Mouse (Mus musculus): ENCODE data around the gene March7.

Gene March7

DNA sequence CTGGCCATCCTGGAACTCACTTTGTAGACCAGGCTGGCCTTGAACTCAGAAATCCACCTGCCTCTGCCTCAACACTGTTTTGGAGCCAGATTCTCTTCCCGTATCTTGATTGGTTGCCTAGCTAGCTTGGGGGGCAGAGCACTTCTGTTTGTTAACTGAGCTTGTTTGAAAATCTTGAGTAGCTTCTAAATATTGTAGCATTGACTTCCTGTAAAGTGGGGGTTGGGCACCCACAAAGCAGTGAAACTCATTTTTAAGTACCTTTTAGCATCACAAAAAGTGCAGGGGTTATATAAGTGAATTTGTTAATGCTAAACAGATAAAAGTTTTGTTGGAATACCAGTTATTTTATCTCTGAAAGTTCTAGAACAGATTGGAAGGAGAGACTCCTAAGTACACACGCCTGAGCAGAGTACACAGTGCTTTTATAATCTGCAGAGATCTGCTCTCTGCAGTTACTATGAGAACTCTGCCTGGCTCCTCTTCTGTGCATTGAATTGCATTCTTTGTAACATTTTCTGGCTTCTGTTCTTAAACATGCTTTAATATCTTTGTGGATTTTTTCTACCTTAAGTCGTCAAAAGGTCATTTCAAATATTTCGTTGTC lies 7.0 kb downstream of the March7 start:
- DNase-seq, result no peak

DNA sequence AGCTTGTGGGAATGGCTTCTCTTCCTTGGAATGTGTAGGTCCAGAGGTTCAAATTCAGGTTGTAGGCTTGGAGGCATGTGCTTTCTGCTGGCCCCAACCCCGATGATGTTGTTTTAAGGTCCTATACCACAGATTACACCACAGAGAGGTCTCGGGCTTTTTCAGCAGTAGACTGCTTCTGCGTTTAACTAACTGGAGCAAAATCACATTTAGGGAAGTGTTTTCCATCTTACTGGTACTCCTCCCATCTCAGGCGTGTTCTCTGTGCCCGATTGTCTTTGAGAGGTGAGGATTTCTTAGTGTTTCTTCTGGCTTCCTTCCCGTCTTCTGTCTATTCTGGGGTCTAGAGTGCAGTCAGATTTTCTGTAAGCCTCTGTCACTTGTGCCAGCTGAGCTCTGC lies 7.9 kb downstream of the March7 start:
- DNase-seq, result no peak

DNA sequence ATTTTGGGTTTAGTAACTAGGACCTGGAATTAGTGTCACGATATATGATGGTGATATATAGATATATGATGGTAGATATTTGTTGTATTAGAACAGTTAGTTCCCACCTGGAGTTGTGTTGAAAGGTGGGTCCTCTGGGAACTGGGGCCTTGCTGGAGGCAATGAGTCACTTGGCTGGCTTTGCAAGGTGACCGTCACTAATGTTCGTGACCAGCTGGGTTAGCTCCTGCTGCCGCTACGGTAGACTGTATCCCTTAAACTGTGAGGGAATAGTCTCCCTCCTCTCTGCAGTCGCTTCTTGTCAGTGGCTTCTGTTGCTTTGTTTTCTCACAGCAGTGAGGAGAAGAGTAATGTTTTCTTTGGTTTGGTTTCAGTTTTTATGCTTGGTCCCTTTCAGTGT lies 11.5 kb downstream of the March7 start:
- peak; percentile 25 to 33 for DNase-seq

DNA sequence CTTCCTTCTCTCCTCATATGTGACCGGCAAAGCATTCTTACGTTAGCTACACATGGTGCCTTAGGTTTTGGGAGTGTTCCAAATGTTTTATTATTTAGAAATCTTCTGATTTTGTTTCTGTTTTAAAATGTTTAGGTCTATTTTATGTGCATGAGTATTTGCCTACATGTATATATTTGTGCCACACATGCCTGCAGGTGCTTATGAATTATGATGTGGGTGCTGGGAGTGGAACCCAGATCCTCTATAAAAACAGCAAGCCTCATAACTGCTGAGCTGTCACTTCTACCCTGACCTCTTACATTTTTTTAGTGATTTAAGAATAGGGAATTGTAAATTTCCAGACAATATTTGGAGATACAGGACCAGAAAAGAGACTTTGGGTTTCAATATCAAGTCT lies 12.3 kb downstream of the March7 start:
- DNase-seq, result no peak

DNA sequence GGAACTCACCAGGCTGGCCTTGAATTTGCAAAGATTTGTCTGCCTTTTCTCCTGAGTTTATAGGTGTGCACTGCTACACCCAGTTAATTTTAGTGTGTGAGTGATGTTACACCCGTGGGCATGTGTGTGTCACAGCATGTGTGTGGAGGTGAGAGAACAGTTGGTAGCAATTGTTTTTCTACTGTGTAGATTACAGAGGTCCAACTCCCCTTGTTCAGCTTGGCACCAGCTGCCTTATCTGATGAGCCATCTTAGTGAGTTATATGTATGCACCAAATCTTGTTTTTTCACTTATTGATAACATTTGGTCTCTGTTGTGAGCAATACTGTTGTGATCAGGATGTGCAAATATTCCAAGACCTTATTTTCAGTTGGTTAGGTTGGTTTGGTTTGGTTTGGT lies 13.8 kb downstream of the March7 start:
- DNase-seq, result no peak

DNA sequence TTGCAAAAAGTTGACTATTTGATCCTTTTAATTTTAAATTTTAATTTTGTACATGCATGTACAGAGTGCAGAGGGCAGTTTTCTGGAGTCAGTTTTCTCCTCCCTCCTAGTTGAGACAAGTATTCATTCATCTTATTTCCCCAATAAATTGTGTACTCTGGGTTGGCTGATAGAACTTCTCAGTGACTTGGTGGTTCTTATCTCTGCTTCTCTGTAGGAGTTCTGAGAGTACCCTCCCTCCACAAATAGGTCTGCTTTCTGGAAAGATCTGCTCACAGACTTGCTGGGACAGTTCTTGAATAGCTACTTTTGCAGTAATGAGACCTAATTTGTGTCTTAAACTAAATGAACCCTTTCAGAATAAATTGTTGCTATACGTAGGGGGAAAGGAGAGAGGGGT lies 18.8 kb downstream of the March7 start:
- no peak for DNase-seq

DNA sequence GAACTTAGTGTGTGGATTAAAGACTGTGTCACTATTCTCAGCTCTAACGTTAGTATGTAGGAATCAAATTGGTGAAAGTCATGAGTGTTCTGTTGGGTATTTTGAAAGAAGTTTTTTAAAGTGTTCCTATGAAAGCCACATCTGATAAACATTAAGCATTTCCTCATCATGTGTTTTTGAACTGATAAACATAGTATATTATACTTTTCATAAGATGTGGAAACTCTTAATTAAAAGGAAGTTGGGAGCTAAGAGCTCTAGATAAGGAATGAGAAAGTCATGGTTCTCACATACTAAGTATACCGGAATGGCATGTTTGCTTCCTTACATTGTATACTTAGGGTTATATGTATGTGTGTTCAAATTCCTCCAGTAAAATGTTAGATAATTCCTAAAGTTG lies 20.7 kb downstream of the March7 start:
- DNase-seq, result no peak

DNA sequence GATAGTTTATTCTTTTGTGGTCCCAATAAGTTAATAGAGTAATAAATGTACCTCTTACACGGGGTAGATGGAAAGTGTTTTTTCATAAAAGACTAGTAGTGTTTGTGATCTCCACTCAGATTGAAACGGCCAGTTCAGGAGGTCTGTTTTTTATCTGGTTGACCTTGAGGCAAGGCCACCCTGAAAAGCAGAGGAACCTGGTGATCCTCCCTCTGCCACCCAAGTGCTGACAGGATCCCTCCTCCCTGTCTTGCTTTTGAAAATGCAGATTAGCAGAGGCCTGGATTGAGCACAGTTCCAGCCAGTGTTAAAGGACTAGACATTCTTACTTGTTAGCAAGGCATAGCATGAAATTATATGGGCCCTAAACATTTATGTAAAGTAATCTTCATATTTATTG lies 23.5 kb downstream of the March7 start:
- DNase-seq, result no peak

DNA sequence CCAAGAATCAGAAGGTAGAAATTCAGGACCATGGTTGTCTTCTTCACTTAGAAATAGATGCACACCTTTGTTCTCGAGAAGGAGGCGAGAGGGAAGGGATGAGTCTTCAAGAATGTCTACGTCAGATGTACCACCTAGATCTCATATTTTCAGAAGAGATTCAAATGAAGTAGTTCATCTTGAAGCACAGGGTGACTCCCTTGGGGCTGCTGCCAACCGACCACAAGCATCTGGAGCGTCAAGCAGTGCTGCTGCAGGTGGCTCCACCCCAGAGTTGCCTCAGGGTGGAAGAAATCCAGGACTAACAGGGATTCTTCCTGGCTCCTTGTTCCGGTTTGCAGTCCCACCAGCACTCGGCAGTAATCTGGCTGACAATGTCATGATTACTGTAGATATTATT lies 24.8 kb downstream of the March7 start:
- DNase-seq, result peak in 1 of 2 experiments; percentile 18

DNA sequence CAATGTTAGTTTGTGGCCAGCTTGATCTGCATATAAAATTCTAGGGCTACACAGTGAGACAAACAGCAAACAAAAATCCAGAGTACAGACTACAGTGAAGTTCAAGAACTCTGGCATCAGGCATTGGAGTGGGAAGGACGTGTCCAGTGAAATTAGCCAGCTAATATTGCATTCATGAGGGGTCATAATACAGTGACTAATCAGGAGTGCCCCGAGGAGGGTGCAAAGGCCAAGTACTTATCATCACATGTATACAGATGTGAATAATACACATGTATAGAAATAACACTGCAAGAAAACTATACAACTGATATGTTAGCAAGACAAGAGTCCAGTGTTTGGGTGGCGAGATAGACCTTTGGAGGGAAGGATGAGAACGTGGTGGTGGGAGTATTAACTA lies 43.1 kb downstream of the March7 start:
- no peak for DNase-seq

DNA sequence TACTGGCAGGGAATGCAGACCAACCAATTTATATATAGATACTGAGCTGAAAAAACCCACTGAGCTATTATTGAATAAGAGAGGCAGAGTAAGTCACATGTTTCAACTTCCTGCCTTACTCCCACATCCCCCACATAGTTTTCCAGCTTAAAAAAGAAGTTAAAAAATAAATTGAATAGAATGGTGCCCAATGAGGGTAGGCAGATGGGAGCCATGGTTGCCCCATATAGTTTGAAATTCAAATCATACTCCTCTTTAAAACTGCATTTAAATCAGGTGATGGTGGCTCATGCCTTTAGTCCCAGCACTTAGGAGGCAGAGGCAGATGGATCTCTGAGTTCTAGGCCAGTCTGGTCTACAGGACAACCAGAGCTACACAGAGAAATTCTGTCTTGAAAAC lies 43.8 kb downstream of the March7 start:
- no peak for DNase-seq

DNA sequence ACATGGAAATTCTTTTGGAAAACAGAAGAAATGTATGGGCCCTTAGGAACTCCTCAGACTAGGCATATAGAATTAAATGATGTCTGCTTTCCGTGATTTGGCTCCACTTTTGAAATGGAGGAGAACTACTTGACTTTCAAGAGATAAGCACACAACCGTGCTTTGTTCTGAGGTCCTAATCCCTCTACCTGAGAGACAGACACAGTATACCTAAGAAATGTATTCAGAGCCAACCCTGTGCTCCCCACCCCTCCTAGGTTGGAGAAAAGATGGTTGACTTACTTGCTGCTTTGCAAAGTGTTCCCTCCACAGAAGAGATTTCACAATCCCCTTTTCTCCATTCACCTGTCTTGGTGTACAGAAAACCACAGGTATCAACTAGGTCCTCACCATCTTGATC lies 47.1 kb downstream of the March7 start:
- no peak for DNase-seq

DNA sequence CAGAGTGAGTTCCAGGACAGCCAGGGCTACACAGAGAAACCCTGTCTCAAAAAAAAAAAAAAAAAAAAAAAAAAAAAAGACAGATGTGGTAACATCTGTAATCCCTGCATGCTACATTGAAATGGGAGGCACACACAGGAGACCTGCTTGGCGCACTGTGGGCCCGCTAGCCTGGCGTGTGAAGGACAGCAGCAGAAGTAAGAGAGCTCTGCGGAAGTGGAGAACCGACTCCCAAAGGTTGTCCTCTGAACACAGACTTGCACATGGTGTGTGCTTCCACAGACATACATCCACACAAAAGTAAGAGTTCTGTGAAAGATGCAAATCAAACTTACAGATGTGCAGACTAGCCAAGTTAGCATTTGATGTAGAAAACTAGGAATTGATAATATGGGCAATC lies 49.5 kb downstream of the March7 start:
- no peak for DNase-seq

DNA sequence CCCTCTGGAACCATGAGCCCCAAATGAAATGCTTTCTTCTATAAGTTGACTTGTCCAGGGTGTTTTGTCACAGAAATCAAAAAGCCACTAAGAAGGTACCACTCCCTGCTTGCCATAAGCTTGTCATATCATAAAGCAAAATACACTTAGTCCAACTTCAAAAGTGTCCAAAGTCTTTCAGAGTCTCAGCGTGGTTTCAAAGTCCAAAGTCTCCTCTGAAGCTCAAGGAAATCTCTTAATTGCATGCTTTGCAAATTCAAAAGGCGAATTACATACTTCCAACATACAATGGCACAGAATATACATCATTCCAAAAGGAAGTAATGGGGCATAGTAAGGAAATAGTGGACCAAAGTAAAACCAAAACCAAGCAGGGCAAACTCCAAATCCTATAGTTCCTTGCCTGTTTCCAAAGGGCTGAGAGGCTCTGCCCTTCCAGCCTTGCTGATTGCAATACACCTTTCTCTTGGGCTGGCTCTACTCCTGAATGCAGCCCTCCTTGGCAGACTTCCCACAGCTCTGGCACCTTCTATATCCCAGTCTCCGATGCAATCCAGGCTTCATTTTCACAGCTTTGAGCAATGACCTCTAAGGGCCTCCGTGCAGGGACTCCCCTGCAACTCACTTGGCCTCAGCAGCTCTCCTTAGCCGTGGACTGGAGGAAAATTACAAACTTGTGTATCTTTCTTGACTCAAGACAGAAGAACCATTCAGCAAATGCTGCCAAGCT lies 51.1 kb downstream of the March7 start:
- peak; percentile 63 to 73 for DNase-seq

DNA sequence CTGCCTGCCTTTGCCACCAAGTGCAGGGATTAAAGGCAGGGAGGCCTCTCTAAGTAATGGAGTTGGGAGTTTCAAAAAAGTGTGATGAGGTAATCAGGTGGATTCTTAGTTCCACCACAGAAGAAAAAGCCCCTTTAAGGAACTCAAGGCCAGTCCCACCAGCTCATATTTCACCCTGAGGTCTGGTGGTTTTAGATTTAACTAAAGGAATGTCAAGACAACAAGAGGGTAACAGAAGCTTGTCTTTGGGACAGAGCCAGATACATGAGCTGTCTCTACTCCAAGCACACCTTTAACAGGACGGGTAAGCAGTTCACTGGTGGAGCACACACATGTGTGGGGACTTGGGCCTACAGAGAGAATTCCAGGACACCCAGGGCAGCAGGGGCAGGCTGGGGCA lies 57.9 kb downstream of the March7 start:
- DNase-seq, result no peak

DNA sequence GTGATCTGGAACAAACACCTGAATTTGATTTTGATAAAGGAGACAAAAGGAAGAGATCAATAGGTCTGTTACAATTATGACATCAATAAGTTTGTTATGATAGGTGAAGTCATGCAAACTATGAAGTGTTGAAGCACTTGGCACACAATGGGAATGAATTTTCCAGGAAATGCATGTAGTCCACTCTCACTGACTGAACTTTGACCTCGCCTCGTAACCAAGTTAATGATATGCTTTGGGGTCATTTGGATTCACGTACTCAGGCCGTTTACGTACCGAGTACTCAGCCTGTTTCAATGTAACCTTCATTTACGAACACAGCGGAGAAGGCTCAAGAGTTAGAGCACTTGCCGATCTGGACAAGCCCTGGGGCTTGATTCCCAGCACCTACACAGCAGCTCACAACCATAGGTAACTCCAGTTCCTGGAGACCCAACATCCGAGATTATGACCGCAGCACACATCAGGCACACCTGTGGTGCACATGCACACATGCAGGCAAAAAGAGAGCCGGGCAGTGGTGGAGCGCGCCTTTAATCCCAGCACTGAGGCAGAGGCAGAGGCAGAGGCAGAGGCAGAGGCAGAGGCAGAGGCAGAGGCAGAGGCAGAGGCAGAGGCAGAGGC lies 60.3 kb downstream of the March7 start:
- no peak for DNase-seq

DNA sequence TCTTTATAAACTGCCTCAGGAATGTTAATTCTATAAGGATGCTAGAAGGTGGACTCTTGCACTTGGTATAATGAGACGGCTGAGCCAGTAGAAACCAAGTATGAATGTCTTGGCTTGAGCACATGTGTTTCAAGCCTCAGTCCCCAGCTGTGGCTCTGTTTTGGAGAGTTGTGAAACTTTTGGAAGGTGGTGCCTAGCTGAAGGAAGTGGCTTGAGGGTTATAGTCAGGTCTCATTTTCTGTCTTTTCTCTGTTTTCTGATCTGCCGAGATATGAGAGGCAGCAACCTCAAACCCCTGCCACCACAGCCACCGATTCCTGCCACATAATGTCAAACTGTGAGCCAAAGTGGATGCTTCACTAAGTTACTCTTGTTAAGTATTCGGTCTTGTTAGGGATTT lies 68.9 kb downstream of the March7 start:
- no peak for DNase-seq

DNA sequence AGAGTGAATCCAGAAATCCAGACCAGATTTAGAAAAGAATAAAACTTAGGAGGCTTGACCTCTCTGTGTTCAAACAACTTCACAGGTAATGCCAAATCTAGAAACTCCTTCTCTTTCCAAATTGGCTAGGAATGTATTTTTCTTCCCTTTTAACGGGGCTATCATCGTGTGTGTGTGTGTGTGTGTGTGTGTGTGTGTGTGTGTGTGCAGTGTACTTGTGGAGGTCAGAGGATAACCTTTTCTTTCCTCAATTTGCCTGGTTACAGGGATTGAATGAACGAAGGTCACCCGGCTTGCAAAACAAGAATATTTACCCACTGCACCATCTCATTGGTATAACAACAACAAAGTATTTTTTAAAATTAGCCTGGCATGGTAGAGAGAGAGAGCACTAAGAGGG lies 72.9 kb downstream of the March7 start:
- no peak for DNase-seq

DNA sequence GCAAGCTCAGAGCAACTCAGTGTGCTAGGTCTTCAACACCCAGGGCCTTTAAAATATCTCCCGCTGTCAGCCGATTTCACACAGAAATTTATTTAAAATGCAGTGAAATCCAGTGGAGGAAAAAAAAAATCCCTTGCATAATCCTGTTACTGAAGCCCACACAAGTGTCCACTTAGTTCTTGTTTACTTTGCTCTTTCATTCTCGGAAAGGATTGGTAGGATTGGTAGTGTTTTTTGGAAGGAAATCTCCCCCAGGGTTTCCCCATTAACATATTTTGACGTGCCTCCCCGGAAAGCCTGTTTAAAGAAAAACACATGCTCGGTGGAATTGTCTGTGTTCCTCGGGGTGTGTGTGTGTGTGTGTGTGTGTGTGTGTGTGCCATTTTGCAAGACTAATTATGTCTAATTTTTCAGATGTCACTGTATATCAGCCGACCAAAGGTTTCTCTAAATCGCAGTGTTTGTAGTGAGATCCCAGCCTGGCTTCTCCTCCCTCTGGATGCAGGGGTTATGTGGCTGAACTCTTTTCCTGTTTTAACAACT lies 73.6 kb downstream of the March7 start:
- DNase-seq, result no peak

DNA sequence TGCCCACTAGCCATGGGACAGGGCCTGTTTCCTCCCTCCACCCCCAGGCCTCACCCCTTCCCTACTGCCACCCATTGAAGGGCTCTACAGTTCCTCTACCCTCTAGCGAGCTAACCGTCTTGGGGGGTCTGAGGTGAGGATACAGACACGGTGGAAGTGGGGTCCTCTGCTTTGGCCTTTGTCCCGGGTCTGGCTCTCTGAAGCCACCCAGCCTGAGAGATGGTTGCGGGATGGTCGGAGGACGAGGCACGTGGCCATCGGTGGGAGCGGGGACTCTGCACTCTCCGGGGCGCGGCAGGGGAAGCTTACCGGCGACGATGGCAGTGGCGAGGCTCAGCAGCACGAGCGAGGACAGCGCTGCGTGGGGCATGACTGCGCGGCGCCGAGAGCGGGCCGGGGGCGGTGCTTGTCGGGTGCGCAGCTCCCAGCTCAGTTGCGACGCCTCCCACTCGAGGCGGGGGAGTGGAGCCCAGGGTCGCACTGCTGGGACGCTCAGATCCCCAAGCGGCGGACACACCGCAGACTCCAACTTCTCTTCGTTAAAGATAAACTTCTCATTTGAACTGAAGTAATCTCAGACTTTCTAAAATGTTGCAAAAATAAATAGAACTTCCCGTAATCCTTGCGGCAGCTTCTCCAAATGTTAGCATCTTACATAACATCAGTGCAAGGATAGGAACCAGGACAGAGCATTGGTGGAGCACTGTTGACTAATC lies 74.2 kb downstream of the March7 start:
- DNase-seq, result peak; percentile 39 to 66

DNA sequence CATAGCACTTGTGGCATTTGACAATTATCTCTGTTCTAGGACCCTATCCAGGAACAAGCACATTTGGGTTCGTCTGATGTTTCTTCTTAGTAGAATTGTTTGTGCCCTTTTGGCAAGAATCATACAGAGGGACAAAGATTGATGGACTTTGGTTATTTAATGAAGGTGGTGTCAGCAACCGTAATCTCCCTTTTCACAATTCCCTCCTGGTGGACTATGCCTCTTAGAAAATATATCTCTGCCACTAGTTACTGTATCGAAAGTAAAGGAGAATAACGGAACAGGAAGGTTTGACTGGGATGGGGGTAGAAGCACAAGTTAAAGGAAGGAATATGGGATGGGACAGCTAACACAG lies 74.8 kb downstream of the March7 start, which contains the start of gene Cd302:
Gene Cd302, minus strand, starts transcription at position 22 of the 355 bp plus-strand sequence.
- no peak for DNase-seq

DNA sequence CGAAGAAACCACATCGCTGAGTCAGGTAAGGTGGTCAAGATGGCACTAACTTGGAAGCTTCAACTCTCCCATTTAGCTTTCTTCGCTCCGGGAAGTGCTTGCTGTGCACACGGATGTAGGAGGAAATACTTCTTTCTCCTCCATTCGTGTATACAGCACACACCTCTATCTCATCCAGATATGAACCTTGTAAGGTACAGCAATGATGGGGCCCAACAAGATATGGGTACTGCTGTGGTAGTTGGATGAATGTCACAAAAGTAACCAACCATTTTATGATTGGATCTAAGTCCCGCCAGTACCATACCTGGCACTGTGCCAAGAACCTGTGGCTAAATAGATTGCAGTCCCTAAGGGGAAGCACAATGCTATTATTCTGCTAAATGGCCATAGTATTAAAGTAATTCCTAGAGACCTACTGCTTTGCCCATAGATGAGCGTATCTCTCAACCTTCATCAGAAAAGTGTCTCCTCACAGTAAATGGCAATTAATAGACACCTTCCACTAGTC lies 75.5 kb downstream of the March7 start:
- peak; percentile 19 to 27 for DNase-seq

DNA sequence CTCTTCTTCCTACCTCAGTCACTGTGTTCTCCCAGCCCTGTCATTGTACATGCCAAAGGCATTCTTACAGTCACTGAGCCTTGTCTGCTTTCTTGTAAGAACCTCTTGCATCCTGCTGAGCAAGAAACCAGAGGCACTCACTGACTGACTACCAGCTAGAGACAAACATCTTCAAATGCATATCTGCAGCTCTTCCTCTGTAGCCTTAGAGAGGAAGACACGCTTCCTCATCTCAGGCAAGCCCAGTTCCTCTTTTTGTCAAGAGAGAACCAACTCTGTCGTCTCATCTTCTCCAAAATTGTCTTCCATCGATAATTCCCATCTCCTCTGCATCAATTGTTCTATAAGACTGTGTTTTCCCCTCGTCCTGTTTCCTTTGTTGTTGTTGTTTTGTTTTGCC lies 78.9 kb downstream of the March7 start:
- DNase-seq, result no peak
